Mouse (Mus musculus) kidney, postnatal 14 days (tissue): ENCODE data around the gene Vegfc.

Source experiments
- DNase-seq: peaks from one replicate; pipeline ENCODE4 v3.0.0; 2022; ENCODE audit warnings: mixed read lengths

Gene Vegfc

DNA sequence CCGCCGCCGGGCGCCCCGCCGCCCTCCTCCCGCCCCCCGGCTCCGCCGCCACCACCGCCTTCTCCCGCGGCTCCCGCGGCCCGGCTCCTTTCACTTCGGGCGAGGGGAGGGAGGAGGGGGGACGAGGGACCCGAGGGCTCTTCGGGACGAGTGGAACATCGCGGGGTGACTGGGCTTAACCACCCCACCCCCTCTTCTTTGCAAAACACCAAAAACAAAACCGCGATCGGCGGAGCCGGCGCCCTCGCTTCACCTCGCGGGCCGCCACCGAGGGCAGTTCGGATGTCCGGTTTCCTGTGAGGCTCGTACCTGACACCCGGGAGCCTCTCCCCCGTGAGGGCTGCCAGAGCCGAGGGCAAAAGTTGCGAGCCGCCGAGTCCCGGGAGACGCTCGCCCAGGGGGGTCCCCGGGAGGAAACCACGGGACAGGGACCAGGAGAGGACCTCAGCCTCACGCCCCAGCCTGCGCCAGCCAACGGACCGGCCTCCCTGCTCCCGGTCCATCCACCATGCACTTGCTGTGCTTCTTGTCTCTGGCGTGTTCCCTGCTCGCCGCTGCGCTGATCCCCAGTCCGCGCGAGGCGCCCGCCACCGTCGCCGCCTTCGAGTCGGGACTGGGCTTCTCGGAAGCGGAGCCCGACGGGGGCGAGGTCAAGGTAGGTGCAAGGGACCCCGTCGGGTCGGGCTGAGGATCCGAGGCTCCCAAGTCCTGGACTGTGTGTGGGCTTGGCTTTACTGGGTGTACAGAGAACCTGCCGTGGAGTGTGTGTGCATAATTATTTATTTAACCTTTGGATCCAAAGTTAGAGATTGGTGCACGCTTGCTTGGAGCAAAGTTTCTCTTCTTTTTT lies at the start of gene Vegfc:
Vegfc (plus strand) TSS at position 336 of the 850 bp plus-strand sequence.
- DNase-seq: peak; percentile 69

DNA sequence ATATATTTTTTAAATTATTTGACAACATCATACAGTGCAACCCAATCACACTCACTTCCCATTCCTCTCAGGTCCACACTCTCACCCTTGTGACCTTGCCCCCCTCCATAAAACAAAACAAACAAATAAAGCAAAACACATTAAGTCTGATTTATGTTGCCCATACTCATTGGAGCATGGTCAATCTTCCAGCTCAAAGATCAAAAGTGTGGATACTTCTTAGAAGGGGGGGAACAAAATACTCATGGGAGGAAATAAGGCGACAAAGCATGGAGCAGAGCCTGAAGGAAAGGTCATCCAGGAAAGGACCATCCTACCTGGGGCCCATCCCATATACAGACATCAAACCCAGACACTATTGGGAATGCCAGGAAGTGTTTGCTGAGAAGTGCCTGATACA lies 42.8 kb upstream of the Vegfc start:
- DNase-seq: no peak

DNA sequence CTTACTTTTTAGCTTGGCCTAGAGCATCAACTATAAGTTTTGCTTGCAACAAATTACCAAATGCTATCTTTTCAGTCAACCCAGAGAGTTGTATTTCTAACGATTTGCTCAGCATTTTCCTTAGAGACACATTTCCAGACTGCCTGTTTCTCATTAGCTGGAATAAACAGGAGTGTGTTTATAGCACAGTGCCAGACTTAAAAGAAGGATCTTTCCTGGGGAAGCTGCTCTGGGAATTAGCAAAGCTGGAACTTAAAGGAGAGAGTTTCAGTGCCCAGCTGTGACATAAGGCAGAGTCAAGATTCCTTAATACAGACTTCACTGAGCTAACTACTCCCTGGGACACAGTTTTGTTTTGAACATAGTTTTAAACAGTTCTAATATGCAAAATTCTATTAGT lies 34.8 kb upstream of the Vegfc start:
- no peak for DNase-seq

DNA sequence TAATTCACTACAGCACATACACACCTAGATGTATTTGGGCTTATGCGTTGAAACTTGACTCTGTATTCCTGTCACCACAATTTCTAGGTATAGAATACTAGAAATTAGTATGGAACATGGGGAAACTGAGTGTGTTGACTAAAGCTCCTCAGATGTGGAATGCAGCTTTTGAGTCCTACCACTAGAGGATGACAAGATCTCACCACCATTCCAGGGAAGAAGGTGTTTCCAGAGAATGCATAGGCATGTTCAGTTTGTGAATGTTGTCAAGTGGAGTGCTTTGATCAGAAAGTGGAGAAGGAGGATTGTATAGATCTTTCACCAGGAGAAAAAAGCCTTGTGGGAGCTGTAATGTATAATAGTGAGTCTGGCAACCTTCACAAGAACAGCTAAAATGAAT lies 33.9 kb upstream of the Vegfc start:
- DNase-seq: no peak

DNA sequence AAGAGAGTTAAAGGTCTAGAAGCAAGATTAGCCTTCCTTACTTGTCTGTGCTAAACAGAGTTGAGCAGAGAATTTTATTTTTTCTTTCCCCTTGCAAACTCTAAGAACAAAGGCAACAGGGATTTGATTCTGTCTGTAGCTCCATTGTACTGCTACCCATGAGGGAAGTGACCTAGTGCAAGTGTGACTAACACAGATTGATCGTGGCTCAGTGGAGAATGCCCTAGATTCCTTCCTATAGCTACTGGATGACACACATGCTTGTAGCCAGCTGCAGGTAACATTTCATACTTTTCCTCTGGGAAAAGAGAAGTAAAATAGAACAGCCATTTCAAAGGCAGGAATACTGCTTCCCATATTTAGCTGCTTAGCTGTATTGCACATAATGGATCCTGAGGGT lies 24.2 kb upstream of the Vegfc start:
- no peak for DNase-seq

DNA sequence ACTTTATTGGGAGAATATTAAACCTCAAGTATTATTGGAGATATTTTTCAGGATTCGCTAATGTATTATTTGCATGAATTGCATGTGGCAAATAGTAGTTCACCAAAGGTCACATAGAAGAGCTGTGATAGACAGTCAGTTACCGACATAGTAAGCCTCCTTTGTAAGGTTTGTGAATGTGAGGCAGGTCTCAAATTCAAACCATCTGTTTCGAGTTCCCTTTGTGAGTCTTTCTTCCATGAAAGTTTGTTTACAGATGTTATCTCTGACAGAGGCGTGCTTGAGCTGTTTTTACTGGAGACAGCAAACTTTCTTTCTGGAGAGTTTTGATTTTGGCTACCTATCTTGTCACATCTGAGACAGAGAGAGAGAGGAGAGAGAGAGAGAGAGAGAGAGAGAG lies 11.9 kb upstream of the Vegfc start:
- no peak for DNase-seq

DNA sequence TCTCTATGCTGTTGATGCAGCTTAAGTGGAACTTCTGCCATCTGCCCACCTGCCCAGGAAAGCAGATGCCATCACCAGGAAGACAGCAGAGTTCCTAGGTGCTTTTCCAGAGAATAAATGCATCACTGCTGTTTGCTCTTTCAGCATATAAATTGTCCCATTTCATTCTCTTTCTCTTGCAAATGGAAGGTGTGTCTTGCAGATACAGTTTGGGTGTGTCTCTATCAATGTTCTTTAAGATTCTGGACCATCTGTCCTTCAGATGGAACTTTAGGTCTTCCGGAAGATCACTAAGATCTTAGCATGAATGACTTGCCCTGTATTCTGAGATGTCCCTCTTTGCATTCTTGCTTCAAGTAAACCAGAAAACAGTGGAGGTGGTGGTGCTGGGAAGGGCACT lies 1.1 kb upstream of the Vegfc start:
- DNase-seq: no peak

DNA sequence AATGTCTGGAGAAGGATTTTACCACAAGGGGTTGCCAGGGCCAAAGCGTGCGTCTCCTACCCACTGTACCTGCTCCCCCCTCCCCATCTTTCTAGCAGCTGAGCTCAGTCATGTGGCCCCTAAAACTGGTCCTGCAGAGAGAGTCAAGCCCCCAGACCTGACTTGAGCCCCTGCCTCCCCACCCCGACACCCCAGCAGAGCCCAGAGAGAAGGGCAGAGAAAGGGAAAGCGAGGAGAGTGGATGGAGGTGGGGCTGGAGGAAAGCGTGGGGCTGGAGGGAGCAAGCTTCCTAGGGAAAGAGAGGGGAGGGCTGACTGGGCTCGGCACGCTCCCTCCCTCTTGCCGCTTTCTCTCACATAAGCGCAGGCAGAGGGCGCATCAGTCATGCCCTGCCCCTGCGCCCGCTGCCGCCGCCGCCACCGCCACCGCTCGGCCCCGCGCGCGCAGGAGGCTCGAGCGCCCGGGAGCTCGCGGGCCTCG lies 575 bp upstream of the Vegfc start:
- peak; percentile 78 for DNase-seq

DNA sequence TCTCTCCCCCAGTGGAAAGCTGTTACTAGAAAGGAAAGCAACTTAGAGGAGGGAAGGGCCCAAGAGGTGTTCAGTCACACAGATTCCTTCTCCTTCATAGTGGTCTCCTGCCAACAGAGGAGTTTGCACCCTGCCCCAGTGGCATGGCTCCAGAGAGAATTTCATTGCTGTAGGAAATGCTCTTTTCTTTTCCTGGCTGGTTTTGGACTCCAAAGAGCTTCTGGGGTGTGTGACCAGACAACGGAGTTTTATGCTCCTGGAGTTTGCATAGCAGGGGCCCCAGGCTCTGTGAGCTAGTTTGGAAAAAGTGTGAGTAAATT lies 675 bp downstream of the Vegfc start:
- no peak for DNase-seq

DNA sequence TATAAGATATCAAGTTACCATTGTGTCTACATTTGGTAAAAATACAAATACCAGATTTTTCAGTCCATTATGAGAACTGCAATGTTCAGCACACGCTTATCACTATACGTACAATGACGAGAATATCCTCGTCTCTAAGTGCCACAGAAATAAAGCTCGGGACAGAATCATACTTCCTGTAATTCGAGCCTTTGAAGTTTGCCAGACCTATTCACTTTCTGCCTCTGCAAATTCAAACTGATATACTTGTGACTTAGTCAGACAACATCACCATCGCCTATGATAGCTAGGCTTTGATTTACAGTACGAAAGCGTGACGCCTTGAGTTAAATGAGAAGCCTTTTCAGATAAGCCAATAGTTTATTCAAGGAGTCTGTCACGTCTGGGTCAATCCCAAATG lies 1.6 kb downstream of the Vegfc start:
- no peak for DNase-seq

DNA sequence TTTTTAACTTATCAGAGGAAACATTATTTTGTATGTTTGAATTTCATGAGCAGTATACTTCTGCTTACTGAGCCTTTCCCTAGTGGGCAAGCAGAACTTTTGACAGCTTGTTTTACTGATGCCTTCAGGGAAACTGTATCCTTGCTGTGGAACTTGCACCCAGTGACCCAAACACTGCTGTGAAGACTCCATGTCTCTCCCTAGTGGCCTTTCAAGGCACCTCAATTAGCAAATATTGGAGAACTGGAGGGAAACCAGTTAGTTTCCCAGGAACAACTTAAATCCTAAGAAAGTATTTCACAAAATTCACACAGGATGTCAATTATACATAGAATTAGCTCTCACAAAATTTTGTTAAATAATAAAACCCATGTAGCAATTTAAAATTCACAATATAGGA lies 2.2 kb downstream of the Vegfc start:
- DNase-seq: peak; percentile 13

DNA sequence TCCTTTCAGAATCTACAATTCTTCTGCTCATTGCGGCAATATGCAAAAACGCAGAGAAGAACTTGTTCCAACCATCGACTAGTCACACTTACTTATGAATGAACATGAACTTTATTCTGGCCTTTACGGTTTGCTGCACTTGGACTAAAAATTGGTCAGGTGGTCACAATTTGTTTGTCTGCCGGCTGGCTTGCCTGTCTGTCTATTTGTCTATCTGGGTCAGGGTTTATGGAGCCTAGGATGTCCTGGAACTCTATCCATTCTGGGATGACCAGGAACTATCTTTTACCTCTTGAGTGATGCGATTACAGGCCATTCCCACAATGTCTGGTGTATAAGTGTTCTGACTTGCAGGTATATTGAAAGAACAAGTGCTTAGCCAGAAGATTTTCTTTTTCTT lies 8.5 kb downstream of the Vegfc start:
- DNase-seq: peak; percentile 47

DNA sequence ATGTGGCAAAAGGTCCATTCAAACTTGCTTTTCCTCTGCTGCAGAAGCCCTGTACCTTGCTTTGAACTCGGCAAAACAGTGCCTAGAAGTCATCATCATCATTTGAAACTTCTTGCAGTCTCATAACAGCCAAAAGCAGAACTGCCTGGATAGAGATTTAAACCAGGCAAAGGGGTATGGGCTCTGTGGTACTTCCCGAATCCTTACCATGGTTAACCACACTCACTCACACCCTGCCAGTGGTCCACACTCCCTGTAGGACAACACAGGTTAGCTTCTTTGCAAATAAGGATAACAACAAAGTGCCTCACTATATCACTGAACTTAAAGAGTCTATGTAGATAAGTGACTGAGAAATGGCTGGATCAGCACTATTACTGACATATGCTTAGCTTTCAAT lies 9.7 kb downstream of the Vegfc start:
- no peak for DNase-seq

DNA sequence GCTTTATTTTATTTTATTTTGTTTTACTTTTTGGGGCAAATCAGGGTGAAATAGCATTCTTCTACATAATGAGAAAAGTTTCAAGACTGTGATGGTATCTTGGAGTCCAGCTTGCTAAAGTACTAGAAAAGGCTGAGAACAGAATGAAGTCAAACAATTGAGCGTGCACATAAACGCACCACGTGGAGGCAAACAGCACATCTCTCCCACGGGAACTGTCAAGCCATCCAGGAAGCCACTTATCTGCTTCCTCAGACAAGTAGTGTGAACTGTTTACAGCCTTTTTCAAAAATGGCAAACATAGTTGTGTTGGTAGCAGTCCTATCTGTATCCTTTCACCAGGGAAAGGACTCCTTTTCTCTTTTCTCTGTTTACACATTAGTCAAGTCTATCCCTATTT lies 11.8 kb downstream of the Vegfc start:
- no peak for DNase-seq

DNA sequence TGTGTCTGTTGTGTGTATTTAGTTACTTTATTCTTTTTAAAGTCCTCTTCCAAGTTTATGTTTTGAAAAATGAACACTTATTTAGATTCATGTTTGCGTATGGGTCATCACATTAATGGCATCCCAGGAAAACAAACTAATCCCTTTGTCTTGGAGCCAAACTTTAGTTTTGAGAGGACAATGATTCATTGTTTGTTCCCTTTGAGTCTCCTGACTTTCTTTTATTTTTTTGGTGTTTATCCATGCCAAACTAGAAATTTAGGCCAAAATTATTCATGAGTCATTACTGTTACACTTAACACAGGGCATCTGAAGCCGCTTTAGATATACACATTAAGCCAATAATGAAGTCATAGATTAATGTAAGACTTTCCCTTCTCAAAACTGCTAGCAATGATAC lies 12.5 kb downstream of the Vegfc start:
- DNase-seq: no peak

DNA sequence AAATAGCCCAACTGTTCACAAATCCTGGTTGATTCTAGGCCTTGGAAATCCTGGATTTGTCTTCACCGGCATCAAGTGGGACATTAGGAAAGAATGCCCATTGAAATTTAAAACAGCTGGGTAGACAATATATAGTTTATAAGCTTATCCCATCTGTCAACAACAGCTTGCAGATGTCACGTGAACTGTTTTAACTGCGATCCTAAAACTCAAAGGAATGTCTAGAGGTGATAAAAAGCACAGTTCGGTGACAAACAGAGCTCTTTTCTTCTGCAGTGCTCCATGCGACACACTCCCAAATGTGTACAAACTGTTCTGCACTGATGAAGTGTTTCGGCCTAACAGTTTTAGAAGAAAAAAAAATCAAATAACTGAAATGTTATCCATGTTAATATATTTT lies 22.7 kb downstream of the Vegfc start:
- DNase-seq: no peak

DNA sequence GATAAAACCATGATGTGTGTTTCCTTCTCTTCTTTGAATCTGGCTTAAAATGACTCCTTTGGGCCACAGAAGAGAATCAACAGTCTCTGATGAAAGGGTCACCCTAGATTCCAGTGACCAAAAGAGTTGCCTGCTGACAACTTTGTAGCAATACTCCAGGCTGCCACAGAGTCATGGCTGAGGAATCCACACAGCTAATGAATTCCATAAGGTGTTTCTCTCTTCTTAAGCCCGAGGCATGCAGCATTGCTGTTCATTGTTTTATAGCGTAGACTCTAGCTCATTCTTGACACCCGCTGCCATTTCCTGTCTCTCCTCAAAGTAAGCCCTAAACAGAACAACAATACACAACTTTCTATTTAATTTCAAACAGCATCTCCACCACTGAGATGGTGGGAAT lies 37.2 kb downstream of the Vegfc start:
- no peak for DNase-seq

DNA sequence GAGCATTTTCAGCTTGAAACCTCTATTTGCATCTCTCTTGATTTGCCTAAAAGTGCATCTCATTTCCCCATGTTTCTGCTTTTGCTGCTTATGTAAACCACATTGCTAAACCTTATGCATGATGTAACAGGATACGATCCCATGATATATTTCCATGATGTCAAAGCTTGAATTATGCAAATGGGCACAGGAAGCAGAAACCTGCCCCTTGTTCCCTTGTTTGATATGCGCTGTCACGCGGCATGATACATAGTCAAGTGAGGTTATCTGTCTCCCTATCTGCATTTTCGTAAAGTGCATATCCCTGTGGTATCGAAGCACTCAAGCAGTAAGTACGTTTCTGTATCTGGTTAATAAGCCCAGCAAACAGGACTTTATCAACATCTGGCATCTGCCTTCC lies 42.7 kb downstream of the Vegfc start:
- DNase-seq: no peak

DNA sequence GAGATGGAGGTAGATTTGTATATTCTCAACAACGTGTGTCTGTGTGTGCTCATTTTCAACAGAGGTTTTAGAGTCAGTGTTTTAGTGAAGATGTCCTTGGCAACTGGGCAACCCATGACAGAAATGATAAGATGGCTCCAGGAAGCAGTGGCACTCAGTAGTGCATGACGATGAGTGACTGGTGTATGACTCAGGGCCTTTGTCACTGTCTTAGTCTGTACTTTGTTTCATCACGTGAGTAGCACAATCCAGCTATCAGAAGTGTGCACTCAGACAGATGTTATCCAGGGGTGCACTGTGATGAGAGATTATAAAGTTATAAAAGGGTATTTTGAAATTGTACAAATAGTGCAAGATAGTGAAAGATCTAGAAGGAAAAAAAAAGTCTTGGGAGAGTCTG lies 44.5 kb downstream of the Vegfc start:
- DNase-seq: no peak

DNA sequence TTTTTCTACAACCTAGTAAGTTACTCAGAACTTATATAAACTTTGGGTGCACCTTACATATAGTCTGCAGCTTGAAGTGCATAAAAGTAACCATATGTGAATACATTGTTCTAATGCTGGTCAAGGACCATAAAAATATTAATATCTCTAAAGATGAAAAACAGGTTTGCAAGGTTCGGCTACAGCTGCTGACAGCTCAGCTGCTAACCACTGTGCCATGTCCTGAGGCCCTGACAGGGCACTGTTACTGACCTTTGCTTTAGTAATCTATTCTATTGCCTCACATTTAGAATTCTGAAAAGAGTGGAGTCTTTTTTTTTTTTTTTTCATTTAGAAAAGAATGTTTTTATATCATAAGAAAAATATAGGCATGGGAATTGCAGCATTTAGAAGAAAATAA lies 44.9 kb downstream of the Vegfc start:
- DNase-seq: no peak

DNA sequence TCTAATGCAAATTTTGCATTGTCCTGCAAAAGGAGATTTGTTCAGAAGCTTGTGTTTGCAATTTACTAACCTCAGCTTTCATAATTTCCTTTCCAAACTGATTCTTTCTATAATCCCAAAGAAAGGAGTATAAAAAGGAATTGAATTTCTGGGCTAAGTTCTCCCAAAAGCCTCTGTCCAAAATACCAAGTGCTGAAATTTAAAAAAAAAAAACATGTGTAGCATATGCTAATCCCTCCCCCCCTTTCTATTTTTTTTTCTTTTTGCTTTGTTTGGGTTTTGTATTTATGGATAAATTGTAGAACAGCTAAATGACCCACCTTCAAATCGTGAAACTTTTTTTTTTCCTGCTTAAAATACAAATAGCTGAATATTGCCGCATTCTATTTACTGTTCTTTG lies 53.2 kb downstream of the Vegfc start:
- no peak for DNase-seq

DNA sequence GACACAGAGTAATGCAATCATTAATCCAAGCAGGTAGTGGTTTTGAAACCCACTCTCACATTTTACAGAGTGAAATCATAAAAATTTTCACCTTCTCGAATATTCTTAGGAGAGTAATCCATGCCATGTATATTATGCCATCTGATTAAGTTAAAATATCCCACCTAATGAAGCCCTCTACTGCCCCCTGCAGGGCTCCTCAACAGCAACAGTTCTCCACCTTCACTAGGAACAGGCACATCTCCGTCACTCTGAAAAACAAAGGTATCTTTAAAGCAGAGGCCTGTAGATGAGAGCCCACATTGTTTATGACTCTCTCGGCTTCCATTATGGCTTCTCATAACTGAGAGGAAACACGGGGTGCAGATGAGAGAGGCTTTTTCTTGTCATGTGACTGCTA lies 75.8 kb downstream of the Vegfc start:
- DNase-seq: peak; percentile 64

DNA sequence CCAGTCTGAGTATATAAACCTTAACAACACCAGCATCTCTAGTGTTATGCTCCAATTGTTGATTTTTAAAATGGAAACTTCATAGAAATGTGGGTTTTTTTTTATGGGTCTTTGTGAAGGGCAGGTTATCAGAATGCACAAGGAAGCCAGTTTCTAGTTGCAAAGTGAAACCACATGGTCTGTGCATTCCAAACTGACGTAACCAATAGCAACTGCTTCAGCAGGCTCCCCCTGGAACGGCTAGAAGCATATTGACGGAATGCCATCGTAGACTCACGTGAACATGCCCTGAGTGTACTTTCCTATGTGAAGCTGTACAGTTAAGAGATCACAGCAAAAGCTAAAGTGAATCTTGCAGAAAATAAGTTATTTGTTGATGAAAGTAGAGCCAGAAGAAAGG lies 86.1 kb downstream of the Vegfc start:
- no peak for DNase-seq

DNA sequence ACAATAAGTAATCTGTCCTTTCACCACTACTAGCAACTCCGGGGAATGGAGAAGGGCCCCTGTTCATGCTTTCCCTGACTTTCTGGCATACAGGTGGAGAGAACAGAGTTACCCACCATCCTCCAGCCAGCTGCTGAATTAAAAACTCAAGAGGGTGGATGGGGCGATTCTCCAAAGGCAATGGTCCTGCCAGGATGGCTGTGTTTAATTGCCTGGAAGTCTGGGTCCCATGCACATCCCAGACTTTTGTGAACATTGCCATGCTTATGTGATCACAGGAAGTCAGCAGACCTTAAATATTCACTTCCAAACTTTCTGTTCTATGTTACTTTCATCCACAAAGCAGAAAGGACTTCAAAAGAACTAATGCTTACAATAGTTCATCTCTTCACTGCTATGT lies 107.9 kb downstream of the Vegfc start:
- no peak for DNase-seq

DNA sequence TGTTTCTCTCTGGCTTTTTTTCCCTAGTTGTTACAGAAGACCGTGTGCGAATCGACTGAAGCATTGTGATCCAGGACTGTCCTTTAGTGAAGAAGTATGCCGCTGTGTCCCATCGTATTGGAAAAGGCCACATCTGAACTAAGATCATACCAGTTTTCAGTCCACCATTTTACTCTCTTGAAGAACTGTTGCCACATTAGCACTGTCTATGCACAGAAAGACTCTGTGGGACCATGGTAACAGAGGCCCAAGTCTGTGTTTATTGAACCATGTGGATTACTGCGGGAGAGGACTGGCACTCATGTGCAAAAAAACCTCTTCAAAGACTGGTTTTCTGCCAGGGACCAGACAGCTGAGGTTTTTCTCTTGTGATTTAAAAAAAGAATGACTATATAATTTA lies 108.5 kb downstream of the Vegfc start:
- DNase-seq: no peak
